Mouse (Mus musculus): Measurements from ENCODE around the gene Sytl5. TPM values are rescaled to one million over a fixed set of nuclear protein-coding genes. Genes with fewer than 3 reads are reported as not detected.

The Sytl5 gene
- 1.6 and 1.8 TPM in 2 replicates for polyA plus RNA-seq (2015; fragmentation: Nextera tagmentation; extraction: Ambion mirVana)

GRCm38 (mm10) chrX:9885322-9885721 is at the start of gene Sytl5:
Gene Sytl5 (plus strand): TSS chrX:9885622.
- no peak within 1 kb of the TSS for H3K4me3 ChIP-seq (replicated peaks)
- H3K9ac ChIP-seq: no peak within 1 kb of the TSS
- H3K4me1 ChIP-seq (replicated peaks): no peaks in the 10 kb centered on the region
- H3K36me3 ChIP-seq (replicated peaks): no peaks in the 10 kb centered on the region
- H3K4me2 ChIP-seq: no peak within 1 kb of the TSS
- H3K27me3 ChIP-seq: no peaks in the 10 kb centered on the region
- no peak within 1 kb of the TSS for H3K27ac ChIP-seq (replicated peaks)
- 48% methylated on average over 2 of the region's 2 CpGs for WGBS (ENCODE audit: insufficient replicate concordance)
- no peak for ATAC-seq (ENCODE audit: insufficient read depth)
- no peaks in the 10 kb centered on the region for H3K9me3 ChIP-seq (replicated peaks)

GRCm38 (mm10) chrX:9846628-9847027 is 38.8 kb upstream of the Sytl5 start, which contains the start of gene Hypm:
Gene Hypm (plus strand): TSS chrX:9846928.
- ATAC-seq (ENCODE audit: insufficient read depth): no peak
- Histone ChIP-seq H3K27me3 (no peaks in the 10 kb centered on the region), H3K27ac (replicated peaks) (no peak within 1 kb of the TSS)

GRCm38 (mm10) chrX:9849403-9849802 is 36.0 kb upstream of the Sytl5 start, which contains the start of gene H2al3:
Gene H2al3 (plus strand): TSS chrX:9849703.
- no peaks in the 10 kb centered on the region for H3K27me3 ChIP-seq
- no peak within 1 kb of the TSS for H3K4me3 ChIP-seq (replicated peaks)
- WGBS (ENCODE audit: insufficient replicate concordance): 38% methylated on average over 1 of the region's 1 CpGs
- ATAC-seq (ENCODE audit: insufficient read depth): no peak
- H3K9me3 ChIP-seq (replicated peaks): no peaks in the 10 kb centered on the region
- no peak within 1 kb of the TSS for H3K27ac ChIP-seq (replicated peaks)
- no peaks in the 10 kb centered on the region for H3K4me1 ChIP-seq (replicated peaks)
- no peak within 1 kb of the TSS for H3K9ac ChIP-seq
- no peak within 1 kb of the TSS for H3K4me2 ChIP-seq
- H3K36me3 ChIP-seq (replicated peaks): no peaks in the 10 kb centered on the region

More at GRCm38 (mm10) chrX:9846628-9847027, 38.8 kb upstream of the Sytl5 start, which contains the start of gene Hypm:
- Histone ChIP-seq H3K9ac (no peak within 1 kb of the TSS), H3K4me2 (no peak within 1 kb of the TSS), H3K4me1 (replicated peaks) (no peaks in the 10 kb centered on the region), H3K4me3 (replicated peaks) (no peak within 1 kb of the TSS), H3K9me3 (replicated peaks) (no peaks in the 10 kb centered on the region), H3K36me3 (replicated peaks) (no peaks in the 10 kb centered on the region)
- 57% methylated on average over 3 of the region's 3 CpGs for WGBS (ENCODE audit: insufficient replicate concordance)

GRCm38 (mm10) chrX:9861859-9862258 is 23.6 kb upstream of the Sytl5 start:
- WGBS (ENCODE audit: insufficient replicate concordance): 69% methylated on average over 2 of the region's 2 CpGs
- ATAC-seq (ENCODE audit: insufficient read depth): no peak

GRCm38 (mm10) chrX:9875519-9875918 is 9.9 kb upstream of the Sytl5 start:
- H3K4me3 ChIP-seq (replicated peaks): no peak overlapping the region
- no peak overlapping the region for H3K4me2 ChIP-seq
- H3K27me3 ChIP-seq: no peaks in the 10 kb centered on the region
- ATAC-seq (ENCODE audit: insufficient read depth): no peak
- H3K9ac ChIP-seq: no peak overlapping the region
- H3K27ac ChIP-seq (replicated peaks): no peak overlapping the region
- H3K9me3 ChIP-seq (replicated peaks): no peaks in the 10 kb centered on the region
- no peaks in the 10 kb centered on the region for H3K4me1 ChIP-seq (replicated peaks)
- H3K36me3 ChIP-seq (replicated peaks): no peaks in the 10 kb centered on the region
- WGBS (ENCODE audit: insufficient replicate concordance): 56% methylated on average over 2 of the region's 2 CpGs

More at GRCm38 (mm10) chrX:9861859-9862258, 23.6 kb upstream of the Sytl5 start:
- Histone ChIP-seq H3K9ac (no peak overlapping the region), H3K27ac (replicated peaks) (no peak overlapping the region), H3K4me2 (no peak overlapping the region), H3K27me3 (no peaks in the 10 kb centered on the region), H3K36me3 (replicated peaks) (no peaks in the 10 kb centered on the region), H3K4me1 (replicated peaks) (no peaks in the 10 kb centered on the region), H3K4me3 (replicated peaks) (no peak overlapping the region), H3K9me3 (replicated peaks) (no peaks in the 10 kb centered on the region)

GRCm38 (mm10) chrX:9909572-9909971 is 24.1 kb downstream of the Sytl5 start:
- ATAC-seq (ENCODE audit: insufficient read depth): no peak
- 52% methylated on average over 2 of the region's 2 CpGs for WGBS (ENCODE audit: insufficient replicate concordance)
- Histone ChIP-seq H3K27ac (replicated peaks) (no peak overlapping the region), H3K9me3 (replicated peaks) (no peaks in the 10 kb centered on the region), H3K9ac (no peak overlapping the region), H3K36me3 (replicated peaks) (no peaks in the 10 kb centered on the region), H3K27me3 (no peaks in the 10 kb centered on the region), H3K4me3 (replicated peaks) (no peak overlapping the region), H3K4me2 (no peak overlapping the region), H3K4me1 (replicated peaks) (no peaks in the 10 kb centered on the region)

- no peak for ATAC-seq (ENCODE audit: insufficient read depth)
- H3K4me1 ChIP-seq (replicated peaks): no peaks in the 10 kb centered on the region
- no peaks in the 10 kb centered on the region for H3K36me3 ChIP-seq (replicated peaks)
- H3K9me3 ChIP-seq (replicated peaks): no peaks in the 10 kb centered on the region
- no peak overlapping the region for H3K27ac ChIP-seq (replicated peaks)
- H3K9ac ChIP-seq: no peak overlapping the region
- no peak overlapping the region for H3K4me2 ChIP-seq
- H3K4me3 ChIP-seq (replicated peaks): no peak overlapping the region
- no peaks in the 10 kb centered on the region for H3K27me3 ChIP-seq
These were observed 48.4 kb downstream of the Sytl5 start for GRCm38 (mm10) chrX:9933839-9934238.

- no peak overlapping the region for H3K4me3 ChIP-seq (replicated peaks)
- H3K27me3 ChIP-seq: no peaks in the 10 kb centered on the region
- no peaks in the 10 kb centered on the region for H3K9me3 ChIP-seq (replicated peaks)
- H3K4me1 ChIP-seq (replicated peaks): no peaks in the 10 kb centered on the region
- no peak overlapping the region for H3K9ac ChIP-seq
- 0 out of 2 replicates have a peak, but pooled peaks cover 3% of the 10 kb centered on the region for H3K36me3 ChIP-seq (replicated peaks)
- no peak overlapping the region for H3K4me2 ChIP-seq
- ATAC-seq (ENCODE audit: insufficient read depth): no peak
- H3K27ac ChIP-seq (replicated peaks): no peak overlapping the region
These were observed 98.8 kb downstream of the Sytl5 start for GRCm38 (mm10) chrX:9984094-9984669.

- no peak overlapping the region for H3K9ac ChIP-seq
- no peaks in the 10 kb centered on the region for H3K9me3 ChIP-seq (replicated peaks)
- H3K4me3 ChIP-seq (replicated peaks): no peak overlapping the region
- no peaks in the 10 kb centered on the region for H3K36me3 ChIP-seq (replicated peaks)
- no peak for ATAC-seq (ENCODE audit: insufficient read depth)
- H3K4me2 ChIP-seq: no peak overlapping the region
- H3K4me1 ChIP-seq (replicated peaks): no peaks in the 10 kb centered on the region
- no peaks in the 10 kb centered on the region for H3K27me3 ChIP-seq
- no peak overlapping the region for H3K27ac ChIP-seq (replicated peaks)
- WGBS (ENCODE audit: insufficient replicate concordance): 50% methylated on average over 1 of the region's 1 CpGs
These were observed 115.3 kb downstream of the Sytl5 start for GRCm38 (mm10) chrX:10000718-10001117.

- no peak for ATAC-seq (ENCODE audit: insufficient read depth)
- Histone ChIP-seq H3K9ac (no peak overlapping the region), H3K27ac (replicated peaks) (no peak overlapping the region), H3K4me3 (replicated peaks) (no peak overlapping the region), H3K36me3 (replicated peaks) (no peaks in the 10 kb centered on the region), H3K27me3 (no peaks in the 10 kb centered on the region), H3K9me3 (replicated peaks) (no peaks in the 10 kb centered on the region), H3K4me2 (no peak overlapping the region), H3K4me1 (replicated peaks) (no peaks in the 10 kb centered on the region)
- WGBS (ENCODE audit: insufficient replicate concordance): 33% methylated on average over 1 of the region's 1 CpGs
These were observed 120.5 kb downstream of the Sytl5 start for GRCm38 (mm10) chrX:10005946-10006345.

- Histone ChIP-seq H3K9me3 (replicated peaks) (no peaks in the 10 kb centered on the region), H3K4me2 (no peak overlapping the region), H3K27ac (replicated peaks) (no peak overlapping the region), H3K9ac (no peak overlapping the region), H3K4me3 (replicated peaks) (no peak overlapping the region), H3K36me3 (replicated peaks) (no peaks in the 10 kb centered on the region), H3K4me1 (replicated peaks) (no peaks in the 10 kb centered on the region), H3K27me3 (no peaks in the 10 kb centered on the region)
- ATAC-seq (ENCODE audit: insufficient read depth): no peak
- WGBS (ENCODE audit: insufficient replicate concordance): 64% methylated on average over 1 of the region's 1 CpGs
These were observed 122.4 kb downstream of the Sytl5 start for GRCm38 (mm10) chrX:10007675-10008270.

- Histone ChIP-seq H3K27ac (replicated peaks) (no peak overlapping the region), H3K9me3 (replicated peaks) (no peaks in the 10 kb centered on the region), H3K4me3 (replicated peaks) (no peak overlapping the region), H3K36me3 (replicated peaks) (no peaks in the 10 kb centered on the region), H3K27me3 (no peaks in the 10 kb centered on the region), H3K4me1 (replicated peaks) (no peaks in the 10 kb centered on the region), H3K4me2 (no peak overlapping the region), H3K9ac (no peak overlapping the region)
- ATAC-seq (ENCODE audit: insufficient read depth): no peak
These were observed 124.8 kb downstream of the Sytl5 start for GRCm38 (mm10) chrX:10010202-10010601.

All from liver, embryonic 15.5 days (tissue).